Mouse (Mus musculus): Measurements from ENCODE around the gene 4930583I09Rik.

Gene 4930583I09Rik

GRCm38 (mm10) chr17:64835928-64836327, at the start of gene 4930583I09Rik:
TSS of gene 4930583I09Rik (minus strand) at chr17:64836071.
- in situ Hi-C loops (cut with MboI, MseI) = no loop called here

- in situ Hi-C loops (cut with MboI, MseI) = loop anchor here (10.0 kb wide), 1 partner anchor 381 kb away; no protein-coding TSS in a partner anchor
Observed at GRCm38 (mm10) chr17:64876111-64876510, 40.2 kb upstream of the 4930583I09Rik start.

- in situ Hi-C loops (cut with MboI, MseI) = loop anchor here (10.0 kb wide), 1 partner anchor 379 kb away; no protein-coding TSS in a partner anchor
Observed at GRCm38 (mm10) chr17:64873651-64874072, 37.8 kb upstream of the 4930583I09Rik start.

DNA sequence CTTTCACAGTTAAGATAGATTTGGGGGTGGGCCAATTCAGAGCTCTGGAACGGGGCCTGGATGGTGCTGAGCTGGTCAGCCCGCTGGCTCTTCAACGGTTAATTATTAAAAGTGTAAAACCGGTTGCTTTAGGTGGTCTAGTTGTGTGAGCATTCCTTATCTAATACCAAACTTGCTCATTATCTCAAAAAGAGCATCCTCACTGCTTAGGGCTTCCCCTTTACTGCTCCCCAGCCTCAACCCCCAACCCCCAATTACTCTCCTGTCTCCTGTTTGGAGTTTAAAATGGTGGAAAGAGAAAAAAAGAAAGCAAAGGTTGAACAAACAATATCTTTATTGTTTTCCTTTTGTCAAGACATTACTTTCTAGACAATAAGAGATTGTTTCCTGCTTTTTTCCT, 27.9 kb upstream of the 4930583I09Rik start:
- in situ Hi-C loops (cut with MboI, MseI) = no loop called here

GRCm38 (mm10) chr17:64860963-64861362, 25.1 kb upstream of the 4930583I09Rik start:
- in situ Hi-C loops (cut with MboI, MseI) = no loop called here

GRCm38 (mm10) chr17:64858848-64859247, 23.0 kb upstream of the 4930583I09Rik start:
- in situ Hi-C loops (cut with MboI, MseI) = no loop called here

DNA sequence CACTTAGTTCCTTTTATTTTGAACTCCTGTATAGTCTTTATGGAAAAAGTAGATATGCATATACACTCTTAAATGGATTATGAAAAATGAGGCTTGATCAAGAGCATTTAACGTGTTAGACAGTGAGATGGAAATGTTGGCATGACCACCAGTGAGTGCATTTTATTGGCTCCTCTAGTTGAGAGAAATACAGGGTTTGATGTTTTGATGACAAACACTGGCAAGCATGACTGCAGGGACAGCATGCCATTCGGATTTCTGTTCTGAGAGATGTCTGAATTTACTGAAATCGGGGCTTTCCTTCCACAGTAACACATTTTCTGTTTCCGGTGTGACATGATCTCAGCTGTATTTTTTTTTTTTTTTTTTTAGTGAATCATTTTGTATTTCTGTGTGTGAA, 12.2 kb upstream of the 4930583I09Rik start:
- in situ Hi-C loops (cut with MboI, MseI) = no loop called here

DNA sequence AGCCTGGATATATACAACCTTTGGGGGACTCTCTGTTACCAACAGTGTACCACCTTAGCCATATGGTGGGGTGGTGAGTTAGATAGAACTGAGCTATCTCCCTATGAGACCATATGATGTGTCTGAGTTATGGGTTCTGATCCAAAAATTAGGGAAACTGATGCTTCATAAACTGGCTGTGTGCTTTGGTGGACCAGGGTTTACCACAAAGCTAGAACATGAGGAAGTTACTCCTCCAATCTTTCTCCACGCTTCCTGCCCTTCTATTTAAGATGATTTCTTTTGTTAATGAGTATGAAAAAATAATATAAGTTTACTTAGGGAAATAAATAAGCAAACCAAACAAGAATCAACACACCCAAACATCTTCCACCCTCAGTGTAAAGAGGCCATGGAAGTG, 10.8 kb upstream of the 4930583I09Rik start:
- in situ Hi-C loops (cut with MboI, MseI) = no loop called here

DNA sequence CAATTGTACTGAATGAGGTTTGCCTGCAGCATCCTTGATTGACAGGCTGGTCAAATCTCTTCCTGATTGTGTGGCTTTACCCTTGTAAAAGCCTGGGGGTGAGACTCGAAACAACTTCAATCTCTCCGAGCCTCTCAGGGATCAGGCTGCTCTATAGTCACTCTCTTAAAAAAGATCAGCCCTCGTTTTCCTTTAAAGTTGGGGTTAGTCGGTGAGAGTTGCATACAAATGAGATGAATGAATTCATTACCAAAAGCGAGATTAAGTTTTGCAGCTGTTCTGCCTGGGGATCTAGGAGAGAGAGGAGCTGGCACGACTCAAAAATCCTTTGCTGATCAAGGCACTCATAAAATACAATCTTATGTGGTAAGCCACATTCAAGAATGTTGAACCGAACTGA, 1.0 kb upstream of the 4930583I09Rik start:
- in situ Hi-C loops (cut with MboI, MseI) = no loop called here

DNA sequence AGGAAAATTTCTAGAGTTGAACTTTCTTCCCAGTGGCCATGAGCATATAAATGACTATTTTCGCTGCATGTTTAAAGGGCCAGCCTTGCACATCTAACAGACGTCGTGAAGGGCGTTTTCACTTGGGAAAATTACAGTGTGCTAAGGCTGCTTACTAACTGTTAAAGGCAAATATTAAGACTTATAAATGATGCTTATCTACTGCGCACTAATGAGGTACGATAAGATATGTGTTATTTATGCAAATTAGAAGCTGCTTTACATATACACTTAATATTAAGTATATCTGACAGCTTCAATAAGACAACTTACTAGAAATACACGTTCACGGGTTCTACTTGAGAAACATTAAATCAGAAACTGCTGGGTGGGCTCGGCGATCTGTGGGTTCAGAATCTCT, 481 bp upstream of the 4930583I09Rik start:
- in situ Hi-C loops (cut with MboI, MseI) = no loop called here

DNA sequence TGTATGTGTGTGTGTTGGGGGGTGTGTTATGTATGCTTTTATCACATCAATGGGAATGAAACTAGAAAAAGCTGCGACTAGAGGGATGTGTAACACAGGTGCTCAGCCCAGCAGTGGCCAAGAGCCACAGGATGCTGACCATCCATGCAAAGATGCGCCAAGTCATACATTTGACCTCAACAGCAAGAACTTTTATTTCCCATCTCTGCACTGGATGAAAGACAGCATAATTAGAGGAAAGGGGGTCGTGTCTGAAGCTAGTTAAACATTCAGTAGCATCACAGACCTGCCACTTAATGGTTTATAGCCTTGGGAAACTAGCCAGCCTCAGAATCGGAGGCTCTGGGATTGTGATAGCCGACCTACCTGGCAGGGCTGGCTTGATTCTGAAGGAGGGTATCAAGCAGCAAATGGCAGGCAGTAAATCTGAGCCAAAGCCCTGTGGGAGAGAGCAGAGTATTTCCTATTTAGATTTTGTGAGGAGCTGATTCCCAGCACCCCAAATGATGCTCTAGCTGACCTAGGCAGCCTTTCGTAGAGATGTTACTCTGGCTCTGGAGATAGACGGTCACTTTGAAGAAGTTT, 1.9 kb downstream of the 4930583I09Rik start:
- in situ Hi-C loops (cut with MboI, MseI) = no loop called here

DNA sequence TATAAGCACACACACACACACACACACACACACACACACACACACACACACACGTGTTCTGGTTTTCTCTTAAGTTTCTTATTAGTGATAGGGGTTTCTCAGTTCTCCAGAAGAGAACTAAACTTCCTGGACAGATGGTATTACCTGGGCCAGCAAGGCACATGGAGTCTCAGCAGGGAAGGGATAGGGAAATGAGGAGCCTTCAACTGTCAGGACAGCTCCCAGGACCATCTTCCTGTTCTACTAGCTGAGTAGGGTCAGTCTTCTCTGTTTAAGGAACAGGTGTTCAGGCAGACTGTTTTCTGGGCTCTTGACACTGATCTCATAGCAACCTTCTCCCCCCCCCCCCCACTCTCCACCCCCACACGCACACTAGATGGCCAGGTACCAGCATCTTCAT, 2.8 kb downstream of the 4930583I09Rik start:
- in situ Hi-C loops (cut with MboI, MseI) = no loop called here

GRCm38 (mm10) chr17:64827482-64827881, 8.4 kb downstream of the 4930583I09Rik start:
- in situ Hi-C loops (cut with MboI, MseI) = loop anchor here (5.0 kb wide), 2 partner anchors 75 to 235 kb away; no protein-coding TSS in a partner anchor

- in situ Hi-C loops (cut with MboI, MseI) = loop anchor here (5.0 kb wide), 2 partner anchors 75 to 235 kb away; no protein-coding TSS in a partner anchor
Observed at GRCm38 (mm10) chr17:64826843-64827242, 9.0 kb downstream of the 4930583I09Rik start.

DNA sequence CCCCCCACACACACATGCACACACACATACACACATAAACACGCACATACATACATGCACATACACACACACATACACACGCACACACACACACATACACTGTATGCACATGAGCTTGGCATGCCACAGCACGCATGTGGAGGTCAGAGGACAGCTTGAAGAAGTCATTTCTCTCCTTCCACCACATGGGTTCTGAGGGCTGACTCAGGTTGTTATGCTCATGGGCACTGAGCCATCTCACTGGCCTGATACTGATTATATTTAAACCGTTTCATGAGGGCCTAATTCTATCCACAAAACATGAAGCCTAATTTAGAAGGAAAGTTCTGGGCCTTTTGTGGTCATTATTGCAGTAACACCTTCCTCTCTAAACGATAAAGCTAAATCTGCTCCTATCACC, 13.3 kb downstream of the 4930583I09Rik start:
- in situ Hi-C loops (cut with MboI, MseI) = no loop called here

GRCm38 (mm10) chr17:64820841-64821593, 14.9 kb downstream of the 4930583I09Rik start:
- in situ Hi-C loops (cut with MboI, MseI) = no loop called here

GRCm38 (mm10) chr17:64816298-64816697, 19.6 kb downstream of the 4930583I09Rik start:
- in situ Hi-C loops (cut with MboI, MseI) = loop anchor here (10.0 kb wide), 1 partner anchor 291 kb away; no protein-coding TSS in a partner anchor

DNA sequence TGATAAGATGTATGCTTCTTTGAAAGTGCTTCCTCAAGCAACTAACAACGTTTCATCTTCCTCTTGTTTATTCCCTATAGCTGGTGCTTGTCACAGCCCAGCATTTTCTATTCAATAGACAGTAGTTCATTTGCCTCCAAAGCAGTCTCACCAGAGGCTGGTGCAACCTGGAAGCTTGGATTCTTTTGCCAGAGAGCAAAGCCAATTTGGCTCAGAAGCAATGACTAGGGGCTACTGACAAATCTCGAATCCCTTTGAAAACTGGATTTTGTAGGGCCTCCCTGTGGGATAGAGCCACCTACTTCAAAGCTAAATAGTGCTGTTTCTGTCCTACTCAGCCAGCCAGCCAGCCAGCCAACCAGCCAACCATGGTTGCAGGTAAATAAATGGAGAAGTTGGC, 20.1 kb downstream of the 4930583I09Rik start:
- in situ Hi-C loops (cut with MboI, MseI) = loop anchor here (10.0 kb wide), 1 partner anchor 291 kb away; no protein-coding TSS in a partner anchor

DNA sequence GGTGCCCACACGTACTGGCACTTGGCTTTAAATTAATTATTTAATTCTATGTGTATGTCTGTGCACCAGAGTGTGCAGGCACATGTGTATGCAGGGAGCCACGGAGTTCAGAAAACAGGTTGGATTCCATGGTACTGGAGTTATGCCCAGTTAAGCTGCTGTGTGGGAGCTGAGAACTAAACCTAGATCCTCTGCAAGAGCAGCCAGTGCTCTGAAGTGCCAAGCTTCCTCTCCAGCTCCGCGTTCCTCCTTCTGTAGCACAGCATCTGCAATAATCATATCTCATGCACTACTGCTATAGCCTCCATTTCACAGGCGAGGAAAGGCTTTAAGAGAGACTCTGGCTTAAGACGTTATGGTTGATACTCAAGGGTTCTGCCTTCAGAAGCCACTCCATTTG, 22.3 kb downstream of the 4930583I09Rik start:
- in situ Hi-C loops (cut with MboI, MseI) = loop anchor here (10.0 kb wide), 1 partner anchor 289 kb away; no protein-coding TSS in a partner anchor

DNA sequence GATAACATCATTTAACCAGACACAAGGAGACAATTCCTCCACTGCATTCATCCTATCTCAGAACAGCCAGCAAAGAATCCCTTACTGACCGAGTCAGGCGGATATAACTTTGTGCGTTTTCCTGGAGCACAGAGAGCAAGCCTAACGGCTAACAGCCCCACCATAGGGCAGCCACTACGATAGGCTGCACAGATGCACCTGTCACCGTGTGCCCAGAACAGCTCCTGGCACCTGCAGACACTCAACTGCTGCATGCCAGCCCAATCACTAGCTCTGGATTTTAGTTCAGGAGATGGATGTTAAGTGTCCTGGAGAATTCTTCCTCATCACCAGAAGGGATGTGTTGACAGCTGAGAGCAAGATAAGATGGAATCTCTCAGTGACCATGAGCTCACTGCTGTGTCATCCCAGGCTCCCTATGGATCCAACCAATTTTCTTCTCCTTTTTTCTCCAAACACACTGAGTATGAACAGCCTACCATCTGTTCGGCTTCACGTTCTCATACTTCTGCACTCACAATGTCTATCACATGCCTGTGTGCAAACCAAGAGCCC, 29.8 kb downstream of the 4930583I09Rik start:
- in situ Hi-C loops (cut with MboI, MseI) = no loop called here

GRCm38 (mm10) chr17:64804375-64805124, 31.3 kb downstream of the 4930583I09Rik start:
- in situ Hi-C loops (cut with MboI, MseI) = no loop called here

DNA sequence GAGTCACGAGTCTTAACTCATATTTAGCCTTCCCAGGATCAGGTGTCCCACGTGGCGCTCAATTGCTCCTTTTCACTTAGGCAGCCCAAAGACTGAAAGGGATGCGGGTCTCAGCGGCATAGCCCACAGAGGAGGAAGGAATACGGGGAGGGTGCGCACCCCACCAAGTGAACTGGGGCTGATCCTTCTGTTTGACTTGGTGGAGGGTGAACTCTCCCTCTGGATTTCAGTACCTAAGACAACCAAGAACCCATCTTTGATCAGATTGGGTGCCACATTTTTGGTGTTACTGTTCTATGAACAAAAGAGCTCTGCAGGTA, 33.0 kb downstream of the 4930583I09Rik start:
- in situ Hi-C loops (cut with MboI, MseI) = no loop called here

Measured in regulatory T cell (primary cell).